Mouse (Mus musculus) liver, postnatal 0 days (tissue): ENCODE results near the gene Fkbp8. TPM values are rescaled to one million over a fixed set of nuclear protein-coding genes. Genes with fewer than 3 reads are reported as not detected.
A peak's percentile ranks its signal among the peaks of the same experiment; 100 is the strongest.

Source experiments
- ATAC-seq: fragments of 200-750 bp; cut with Nextera tagmentation; 2 replicates; pipeline ENCODE4 v1.8.0; 2017; ENCODE audit warnings: mild to moderate bottlenecking, moderate library complexity
- DNase-seq: peaks from one replicate; pipeline ENCODE4 v3.0.0-alpha.2; 2016
- H3K27ac ChIP-seq: fragments of 300-500 bp; sonication (generic); 2 replicates; pipeline ENCODE4 v1.5.1; 2014; ENCODE audit warnings: antibody characterized with exemption, moderate library complexity, mild to moderate bottlenecking, low read depth
- H3K27me3 ChIP-seq: fragments of 300-500 bp; sonication (generic); 2 replicates; pipeline ENCODE4 v1.6.1; 2014; ENCODE audit warnings: low read length, control low read depth, mixed read lengths; ENCODE audit not compliant: insufficient read depth
- H3K36me3 ChIP-seq: fragments of 300-500 bp; sonication (generic); replicated peaks from 2 replicates; pipeline ENCODE4 v1.6.1; 2014; ENCODE audit warnings: mild to moderate bottlenecking, control low read depth, low read length, moderate library complexity, mixed read lengths; ENCODE audit not compliant: insufficient read depth
- H3K4me1 ChIP-seq: fragments of 300-500 bp; sonication (generic); 2 replicates; pipeline ENCODE4 v1.6.1; 2014; ENCODE audit warnings: antibody characterized with exemption, mild to moderate bottlenecking, control low read depth; ENCODE audit not compliant: insufficient read depth
- H3K4me2 ChIP-seq: fragments of 300-500 bp; sonication (generic); 2 replicates; pipeline ENCODE4 v1.6.1; 2014; ENCODE audit warnings: low read depth, mild to moderate bottlenecking, low read length, moderate library complexity, mixed read lengths
- H3K4me3 ChIP-seq: fragments of 300-500 bp; sonication (generic); 2 replicates; pipeline ENCODE4 v1.5.1; 2014; ENCODE audit warnings: low read depth, low read length
- H3K9ac ChIP-seq: fragments of 300-500 bp; sonication (generic); replicated peaks from 2 replicates; pipeline ENCODE4 v1.6.1; 2014; ENCODE audit warnings: mild to moderate bottlenecking, moderate library complexity
- H3K9me3 ChIP-seq: fragments of 300-500 bp; sonication (generic); 2 replicates; pipeline ENCODE4 v1.6.1; 2016; ENCODE audit warnings: mild to moderate bottlenecking, control low read depth, low read length, mixed read lengths
- CTCF ChIP-seq: sonication (generic); IDR thresholded peaks from 2 replicates; pipeline ENCODE4 v1.5.1; 2016; ENCODE audit warnings: antibody characterized with exemption, low read depth
- EP300 ChIP-seq: IDR thresholded peaks from 2 replicates; pipeline ENCODE4 v1.6.1; 2016; ENCODE audit warnings: antibody characterized with exemption, low read depth, mild to moderate bottlenecking
- WGBS: fragments of 180-500 bp; shearing (Covaris S2); extraction: QIAGEN DNeasy Blood & Tissue Kit; methylation state at CpG from one replicate; pipeline ENCODE4 v1.1.7; 2014; ENCODE audit not compliant: insufficient replicate concordance; 5-methylcytosine and 5-hydroxymethylcytosine counted together
- polyA plus RNA-seq: library from polyadenylated mRNA; unstranded; fragments of >200 nt; fragmentation: Nextera tagmentation; extraction: Ambion mirVana; gene quantifications from 2 replicates; pipeline ENCODE4 v1.2.1, GENCODE M21; 2015

Gene Fkbp8
- polyA plus RNA-seq, 1 experiment from 2014 or later: 141 TPM

- no peaks in the 10 kb centered on the region for H3K27me3 ChIP-seq
- H3K9me3 ChIP-seq: no peaks in the 10 kb centered on the region
- no peak overlapping the region for H3K4me2 ChIP-seq
- H3K4me1 ChIP-seq: peaks cover 23% of the 10 kb centered on the region
- peak overlapping the region; percentile 29; the same call in 1 of the 2 replicates for H3K27ac ChIP-seq
- no peak overlapping the region for H3K4me3 ChIP-seq
- no peak overlapping the region for H3K9ac ChIP-seq
- no peak for ATAC-seq
- no peak for TF ChIP-seq CTCF
- no peak for TF ChIP-seq EP300
- peaks cover 36% of the 10 kb centered on the region for H3K36me3 ChIP-seq
- 65% methylated on average over 11 of the region's 11 CpGs for WGBS
- DNase-seq: no peak
These were observed 15.1 kb upstream of the Fkbp8 start for GRCm38 (mm10) chr8:70512253-70512903.

DNA sequence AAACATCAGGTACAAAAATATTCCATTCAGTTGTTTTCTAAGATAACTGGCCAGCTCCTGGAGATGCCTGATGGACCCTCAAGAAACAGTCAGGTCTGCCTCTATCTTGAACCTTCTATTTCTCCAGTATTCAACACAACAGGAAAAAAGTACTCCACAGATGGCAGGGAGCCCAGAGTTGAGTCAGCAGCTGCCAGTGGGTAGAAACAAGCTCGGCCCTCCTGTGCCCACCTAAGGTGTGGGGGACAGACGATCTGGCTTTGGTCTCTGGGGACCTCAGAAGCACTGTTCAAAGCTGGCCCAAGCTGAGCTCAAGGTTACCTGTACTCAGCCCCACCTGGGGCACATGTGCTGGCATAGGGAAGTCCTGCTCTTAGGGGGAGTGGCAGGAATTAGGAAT lies 14.1 kb upstream of the Fkbp8 start:
- H3K27me3 ChIP-seq: no peaks in the 10 kb centered on the region
- ATAC-seq: no peak
- peaks cover 36% of the 10 kb centered on the region for H3K36me3 ChIP-seq
- 64% methylated on average over 2 of the region's 2 CpGs for WGBS
- H3K9ac ChIP-seq: no peak overlapping the region
- H3K27ac ChIP-seq: no peak overlapping the region
- no peak overlapping the region for H3K4me3 ChIP-seq
- no peaks in the 10 kb centered on the region for H3K9me3 ChIP-seq
- H3K4me1 ChIP-seq: peaks cover 23% of the 10 kb centered on the region
- TF ChIP-seq EP300 (no peak), CTCF (no peak)
- no peak for DNase-seq
- H3K4me2 ChIP-seq: no peak overlapping the region

DNA sequence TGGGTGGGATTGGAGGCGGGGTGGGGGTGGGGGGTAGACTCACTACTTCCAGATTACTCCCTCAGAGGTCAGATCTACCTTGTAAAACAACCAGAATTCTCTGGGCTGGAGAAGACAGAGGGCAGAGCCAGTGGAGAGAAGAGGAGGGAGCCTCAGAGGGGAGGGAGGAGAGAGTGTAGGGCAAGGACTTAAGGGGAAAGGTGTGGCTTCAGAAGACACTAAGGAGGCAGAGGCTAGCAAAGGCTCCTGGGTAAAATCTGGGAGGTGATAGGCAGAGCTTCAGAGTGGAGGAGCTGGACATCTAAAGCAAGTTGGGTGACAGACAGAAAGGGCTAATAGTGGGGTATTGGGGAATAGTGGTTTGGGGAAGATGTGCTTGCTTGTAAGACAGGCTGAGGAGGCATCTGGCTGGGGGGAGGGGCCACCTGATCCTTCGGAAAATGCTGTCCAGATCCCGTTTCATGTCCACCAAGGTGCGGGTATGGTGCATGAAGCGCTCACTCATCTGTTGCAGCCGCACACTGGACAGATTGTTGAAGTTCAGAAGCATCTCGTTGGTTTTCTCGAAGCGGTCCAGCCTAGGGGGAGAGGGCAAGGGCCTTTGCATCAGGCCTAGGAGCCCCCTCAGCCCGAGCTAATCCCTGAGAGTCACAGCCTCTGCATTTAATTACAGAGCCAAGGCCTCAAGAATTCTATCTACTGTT lies 9.4 kb upstream of the Fkbp8 start:
- Histone ChIP-seq H3K9me3 (no peaks in the 10 kb centered on the region), H3K9ac (no peak overlapping the region), H3K4me1 (peaks cover 12% of the 10 kb centered on the region), H3K27ac (no peak overlapping the region), H3K27me3 (no peaks in the 10 kb centered on the region), H3K36me3 (peaks cover 34% of the 10 kb centered on the region), H3K4me3 (no peak overlapping the region), H3K4me2 (no peak overlapping the region)
- 80% methylated on average over 10 of the region's 10 CpGs for WGBS
- ATAC-seq (no peak), DNase-seq (no peak)
- no peak for TF ChIP-seq EP300
- no peak for TF ChIP-seq CTCF

- WGBS: 86% methylated on average over 6 of the region's 6 CpGs
These were observed 8.5 kb upstream of the Fkbp8 start for GRCm38 (mm10) chr8:70519043-70519442.

GRCm38 (mm10) chr8:70519606-70520005 lies 7.9 kb upstream of the Fkbp8 start:
- DNase-seq (no peak), ATAC-seq (no peak)
- peaks cover 25% of the 10 kb centered on the region for H3K36me3 ChIP-seq
- peaks cover 19% of the 10 kb centered on the region for H3K4me1 ChIP-seq
- TF ChIP-seq EP300 (no peak), CTCF (no peak)
- H3K9me3 ChIP-seq: no peaks in the 10 kb centered on the region
- H3K9ac ChIP-seq: no peak overlapping the region
- no peaks in the 10 kb centered on the region for H3K27me3 ChIP-seq
- no peak overlapping the region for H3K4me3 ChIP-seq
- H3K27ac ChIP-seq: no peak overlapping the region
- WGBS: 53% methylated on average over 2 of the region's 2 CpGs
- H3K4me2 ChIP-seq: no peak overlapping the region

More at GRCm38 (mm10) chr8:70519043-70519442, 8.5 kb upstream of the Fkbp8 start:
- no peak for ATAC-seq
- Histone ChIP-seq H3K27ac (no peak overlapping the region), H3K36me3 (peaks cover 25% of the 10 kb centered on the region), H3K4me3 (no peak overlapping the region), H3K9me3 (no peaks in the 10 kb centered on the region), H3K4me2 (no peak overlapping the region), H3K27me3 (no peaks in the 10 kb centered on the region), H3K9ac (no peak overlapping the region), H3K4me1 (peaks cover 19% of the 10 kb centered on the region)
- TF ChIP-seq CTCF (no peak), EP300 (no peak)
- DNase-seq: no peak

DNA sequence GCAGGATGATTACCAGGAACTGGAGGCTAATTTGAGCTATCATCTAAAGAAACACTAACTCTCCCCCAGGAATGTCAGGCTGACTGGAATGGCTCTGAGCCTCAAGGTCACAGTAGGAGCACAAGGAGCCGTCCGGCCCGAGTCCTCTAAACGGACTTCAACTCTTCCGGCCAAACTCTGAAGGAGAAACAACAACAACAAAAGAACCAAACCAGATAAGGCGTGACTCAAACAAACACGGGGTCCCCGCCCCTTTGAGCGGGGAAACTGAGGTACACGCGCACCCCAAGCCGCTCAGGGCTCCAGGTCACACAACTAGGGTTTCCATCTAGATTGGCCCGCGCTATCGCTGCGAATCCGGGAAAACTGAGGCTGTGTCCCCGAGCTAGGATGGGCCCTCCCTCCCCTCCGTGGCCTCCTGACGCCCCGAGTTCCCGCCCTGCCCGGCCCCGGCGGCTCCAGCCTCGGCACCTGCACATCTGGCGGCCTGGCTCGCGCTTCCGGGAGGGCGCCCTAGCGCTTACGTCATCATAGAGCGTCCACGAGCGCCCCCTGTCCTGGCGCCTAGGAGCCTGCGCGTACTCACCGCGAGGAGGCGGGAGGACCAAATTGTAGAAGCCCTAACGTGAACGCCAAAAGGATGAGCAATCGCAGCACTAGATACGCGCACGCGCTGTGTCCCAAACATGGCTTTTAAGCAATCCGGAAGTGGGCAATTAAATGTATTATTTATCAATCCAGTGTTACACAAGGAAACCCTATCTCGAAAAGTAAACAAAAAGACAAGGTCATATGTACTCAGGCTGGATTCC lies 4.7 kb upstream of the Fkbp8 start:
- H3K27ac ChIP-seq: peak overlapping the region; percentile 89
- H3K36me3 ChIP-seq: peaks cover 14% of the 10 kb centered on the region; the same call in 1 of the 2 replicates
- DNase-seq: peak; percentile 97
- H3K4me2 ChIP-seq: peak overlapping the region; percentile 88
- peaks cover 29% of the 10 kb centered on the region for H3K4me1 ChIP-seq
- TF ChIP-seq EP300 (peak; percentile 79), CTCF (peak; percentile 94)
- no peaks in the 10 kb centered on the region for H3K9me3 ChIP-seq
- 1% methylated on average over 51 of the region's 51 CpGs for WGBS
- peak overlapping the region; percentile 63 for H3K4me3 ChIP-seq
- H3K9ac ChIP-seq: peak overlapping the region; percentile 80
- peak; percentile 89 for ATAC-seq
- no peaks in the 10 kb centered on the region for H3K27me3 ChIP-seq
